Mouse (Mus musculus) kidney, adult 2 months (tissue): ENCODE measurements at regions not wholly inside any gene's neighbourhood (a gene's known extent, or its start where the extent isn't known, plus 50 kb on each side); places are given as distances from the start of the nearest gene placed in this dataset.

Experiments
- CTCF ChIP-seq: fragments of 200-500 bp; conservative IDR thresholded peaks from 2 replicates; pipeline ENCODE4 v1.5.1; 2011; ENCODE audit warnings: low read depth, mild to moderate bottlenecking, control low read depth, low read length, moderate library complexity, mixed read lengths; ENCODE audit not compliant: insufficient read depth, insufficient read length
- POLR2A ChIP-seq: fragments of 200-500 bp; IDR thresholded peaks from one replicate; pipeline ENCODE4 v1.6.1; 2011; ENCODE audit warnings: low read depth, low read length, control low read depth

- TF ChIP-seq POLR2A (no peak), CTCF (no peak)
These were observed 96.4 kb upstream of the Fut8 start for GRCm38 (mm10) chr12:77141260-77142201.
